Mouse (Mus musculus) retina, embryonic 14.5 days (tissue): ENCODE measurements at regions not wholly inside any gene's neighbourhood (a gene's known extent, or its start where the extent isn't known, plus 50 kb on each side); places are given as distances from the start of the nearest gene placed in this dataset.

Source experiments
- DNase-seq: peaks from one replicate; pipeline ENCODE4 v3.0.0-alpha.2; 2015; ENCODE audit warnings: low spot score

DNA sequence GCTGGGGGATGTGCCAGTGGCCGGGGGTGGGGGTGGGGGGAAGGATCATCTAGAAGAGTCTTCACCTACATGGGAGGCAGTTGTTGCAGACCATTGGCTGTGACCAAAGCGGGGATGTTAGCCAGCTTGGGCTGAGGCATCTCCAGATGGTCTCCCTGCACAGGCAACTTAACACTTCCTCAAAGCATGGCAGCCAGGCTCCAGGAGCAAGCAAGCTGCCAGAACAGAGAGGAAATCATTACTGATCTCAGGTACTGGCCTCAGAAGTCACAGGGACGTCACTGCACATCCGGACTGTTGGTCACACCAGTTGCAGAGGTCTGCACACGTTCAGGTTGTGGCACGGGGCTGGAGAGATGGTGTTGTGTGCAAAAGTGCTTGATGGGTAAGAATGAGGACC lies 321.1 kb upstream of the Tbx3 start:
- no peak for DNase-seq

DNA sequence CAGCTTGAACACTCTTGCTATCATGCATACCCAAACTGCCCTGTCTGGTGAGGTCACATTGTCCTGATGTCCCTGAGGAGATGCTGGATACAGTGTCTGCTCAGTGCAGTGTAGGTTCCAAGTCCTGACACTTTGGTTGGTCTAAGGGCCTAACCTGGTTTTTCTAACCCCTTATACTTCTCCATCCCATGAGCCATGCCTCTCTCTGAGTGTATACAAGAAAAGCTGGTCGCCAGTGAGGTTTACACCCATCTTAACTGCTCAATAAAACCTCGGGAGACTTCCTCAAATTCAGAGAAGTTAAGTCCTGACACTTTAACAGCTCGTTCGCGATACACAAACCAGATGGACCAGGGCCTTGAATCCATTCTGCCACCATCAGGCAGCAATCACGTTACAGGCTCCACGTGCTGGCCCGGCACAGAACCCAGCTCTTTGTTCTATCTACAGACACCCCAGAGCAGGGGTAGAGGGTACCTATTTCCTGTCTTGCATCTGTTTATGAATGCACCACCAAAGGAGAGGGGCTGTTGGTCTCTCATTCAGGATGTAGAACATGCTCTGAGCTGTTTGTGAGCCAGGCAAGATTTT lies 320.0 kb upstream of the Tbx3 start:
- no peak for DNase-seq

DNA sequence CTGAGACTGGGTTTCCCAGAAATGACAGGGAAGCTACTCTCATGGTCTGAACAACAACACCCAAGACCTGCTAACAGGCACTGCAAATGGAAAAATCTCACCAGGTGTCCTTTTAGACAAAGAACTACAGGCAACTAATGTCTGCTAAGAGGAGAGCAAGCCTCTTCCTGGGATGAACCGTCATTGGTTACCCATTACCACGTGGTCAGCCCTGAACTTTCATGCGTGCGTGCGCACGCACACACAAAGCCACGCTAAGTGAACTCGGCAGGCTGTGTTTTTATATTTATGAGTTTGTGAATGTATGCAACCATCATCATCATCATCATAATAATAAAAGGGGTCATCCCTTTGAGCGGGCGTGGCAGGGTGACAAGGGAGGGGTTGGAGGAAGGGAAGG lies 315.0 kb upstream of the Tbx3 start:
- no peak for DNase-seq

GRCm38 (mm10) chr5:119356051-119356450 lies 314.4 kb upstream of the Tbx3 start:
- no peak for DNase-seq

- DNase-seq = no peak
Observed at GRCm38 (mm10) chr5:119359709-119360108, 310.8 kb upstream of the Tbx3 start.

GRCm38 (mm10) chr5:119360351-119360750 lies 310.1 kb upstream of the Tbx3 start:
- DNase-seq = no peak

- DNase-seq = no peak
Observed at GRCm38 (mm10) chr5:119361406-119362044, 308.9 kb upstream of the Tbx3 start.

DNA sequence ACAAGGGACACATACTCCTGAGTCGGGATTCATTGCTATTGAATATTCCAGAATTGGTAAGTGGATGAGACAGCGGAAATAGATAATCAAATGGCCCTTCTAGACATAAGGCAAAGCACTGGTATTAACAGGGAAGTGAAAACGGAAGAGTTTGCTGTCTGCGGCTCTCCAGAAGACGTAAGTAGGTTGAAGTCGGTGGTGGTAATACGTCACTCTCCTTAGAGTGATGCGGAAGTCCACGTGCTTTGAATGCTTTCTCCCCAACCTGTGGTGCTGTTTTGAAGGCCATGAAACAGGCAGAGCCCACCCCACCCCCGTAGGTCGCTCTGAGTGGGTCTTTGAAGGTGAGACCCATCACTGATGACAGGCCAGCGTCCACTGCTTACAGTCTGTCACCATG lies 308.0 kb upstream of the Tbx3 start:
- DNase-seq = peak; percentile 30

GRCm38 (mm10) chr5:119364250-119364649 lies 306.2 kb upstream of the Tbx3 start:
- no peak for DNase-seq

- DNase-seq = no peak
Observed at GRCm38 (mm10) chr5:119365157-119365556, 305.3 kb upstream of the Tbx3 start.

GRCm38 (mm10) chr5:119366296-119366695 lies 304.2 kb upstream of the Tbx3 start:
- DNase-seq = no peak

DNA sequence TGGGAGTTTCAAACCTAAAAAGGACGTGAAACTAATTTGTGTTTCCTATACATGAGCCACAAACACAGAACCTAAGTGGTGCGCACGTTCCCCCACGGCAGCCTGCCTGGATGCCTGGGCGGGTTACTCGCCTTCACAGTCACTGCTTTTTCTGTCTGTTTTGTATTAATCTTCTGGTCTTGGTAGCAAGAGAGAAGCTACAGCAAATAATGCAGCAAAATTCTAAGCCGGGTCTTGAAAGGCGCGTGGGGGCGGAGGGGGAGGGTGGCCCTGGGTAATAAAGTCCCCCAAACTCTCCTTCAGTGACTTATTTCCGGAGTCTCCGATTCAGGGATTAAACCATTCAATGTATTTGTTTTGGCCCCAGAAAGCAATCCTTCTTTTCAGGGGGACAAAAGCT lies 300.0 kb upstream of the Tbx3 start:
- DNase-seq = peak; percentile 3

DNA sequence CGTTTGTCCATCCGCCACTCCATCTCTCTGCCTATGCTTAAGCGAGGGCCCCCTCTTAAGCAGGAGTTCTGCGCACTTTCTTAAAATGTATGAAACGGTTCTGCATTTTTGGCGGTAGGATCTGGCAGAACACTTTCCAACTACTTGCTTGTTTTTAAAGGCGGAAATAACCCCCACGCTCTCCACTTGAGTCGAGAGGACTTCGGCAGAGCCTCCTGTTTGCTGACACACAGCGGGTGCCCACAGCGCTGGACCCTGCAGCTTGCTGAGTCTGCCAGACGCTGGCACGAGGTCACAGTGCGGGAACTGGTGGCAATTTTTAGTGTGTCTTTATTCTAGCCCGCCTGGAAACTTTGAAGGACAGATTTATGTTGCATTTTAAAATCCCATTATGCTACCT lies 299.5 kb upstream of the Tbx3 start:
- DNase-seq = peak; percentile 24

GRCm38 (mm10) chr5:119373774-119374700 lies 296.4 kb upstream of the Tbx3 start:
- DNase-seq = no peak

GRCm38 (mm10) chr5:119374861-119375260 lies 295.6 kb upstream of the Tbx3 start:
- DNase-seq = no peak

- peak; percentile 16 for DNase-seq
Observed at GRCm38 (mm10) chr5:119378261-119378660, 292.2 kb upstream of the Tbx3 start.

DNA sequence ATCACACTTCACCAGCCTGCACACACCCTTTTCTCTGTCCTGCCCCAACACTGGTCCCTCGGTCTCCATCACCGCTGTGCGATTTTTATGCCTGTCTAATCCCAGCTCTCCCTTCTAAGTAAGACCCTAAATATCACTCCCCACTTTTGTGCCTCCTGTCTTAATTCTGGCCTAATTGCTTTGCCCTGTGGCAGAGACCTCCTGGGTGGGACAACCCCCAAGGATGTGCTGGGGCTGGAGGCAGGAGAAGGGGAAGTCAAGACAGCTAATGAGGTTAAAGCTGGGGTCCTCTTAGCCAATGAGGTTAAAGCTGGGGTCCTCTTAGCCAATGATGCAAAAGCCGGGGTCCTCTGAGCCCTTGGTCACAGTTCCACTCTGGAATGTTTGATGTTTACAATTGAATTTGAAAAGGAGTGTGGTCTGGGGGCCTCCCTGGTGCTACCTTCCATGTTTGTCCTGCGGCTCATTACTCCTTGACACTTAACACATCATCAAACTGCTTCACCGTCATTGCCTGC lies 290.5 kb upstream of the Tbx3 start:
- no peak for DNase-seq

- DNase-seq = peak; percentile 18
Observed at GRCm38 (mm10) chr5:119381495-119381894, 289.0 kb upstream of the Tbx3 start.

GRCm38 (mm10) chr5:119385506-119385905 lies 285.0 kb upstream of the Tbx3 start:
- no peak for DNase-seq

DNA sequence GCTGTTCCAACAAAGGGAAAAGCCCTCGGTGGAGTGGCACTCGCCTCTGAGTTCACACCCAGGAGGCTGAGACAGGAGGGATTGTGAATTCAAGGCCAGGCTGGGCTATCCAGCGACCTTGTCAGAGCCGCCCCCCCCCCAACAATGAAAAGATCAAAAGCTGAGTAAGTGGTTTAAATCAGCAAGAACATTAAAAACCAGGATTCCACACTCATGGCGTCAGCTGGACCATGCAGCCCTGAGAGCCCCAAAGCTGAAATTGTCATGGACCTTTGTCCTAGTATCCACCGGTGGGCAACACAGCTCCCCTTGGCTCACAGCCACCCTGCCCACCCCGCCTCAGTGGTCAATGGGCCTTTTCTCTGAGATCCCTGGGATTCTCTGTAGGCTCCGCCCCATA lies 283.6 kb upstream of the Tbx3 start:
- DNase-seq = no peak

GRCm38 (mm10) chr5:119387261-119387660 lies 283.2 kb upstream of the Tbx3 start:
- DNase-seq = no peak

- DNase-seq = no peak
Observed at GRCm38 (mm10) chr5:119388841-119389240, 281.6 kb upstream of the Tbx3 start.

GRCm38 (mm10) chr5:119389384-119389783 lies 281.1 kb upstream of the Tbx3 start:
- no peak for DNase-seq
